Mouse (Mus musculus) hindbrain, embryonic 16.5 days (tissue): Measurements from ENCODE around the gene Tomm70a. TPM values are rescaled to one million over a fixed set of nuclear protein-coding genes. Genes with fewer than 3 reads are reported as not detected.

Experiments
- ATAC-seq: fragments of 200-750 bp; cut with Nextera tagmentation; 2 replicates; pipeline ENCODE4 v1.8.0; 2017; ENCODE audit warnings: moderate TSS enrichment, moderate library complexity
- H3K27ac ChIP-seq: fragments of 300-500 bp; sonication (generic); 2 replicates; pipeline ENCODE4 v1.5.1; 2014; ENCODE audit warnings: low read depth, mild to moderate bottlenecking, control low read depth, low read length, moderate library complexity
- H3K27me3 ChIP-seq: fragments of 300-500 bp; sonication (generic); replicated peaks from 2 replicates; pipeline ENCODE4 v1.6.1; 2014; ENCODE audit warnings: low read length; ENCODE audit not compliant: control insufficient read depth, insufficient read depth
- H3K36me3 ChIP-seq: fragments of 300-500 bp; sonication (generic); 2 replicates; pipeline ENCODE4 v1.6.1; 2014; ENCODE audit warnings: mild to moderate bottlenecking, low read length, moderate library complexity, mixed read lengths; ENCODE audit not compliant: control insufficient read depth, insufficient read depth
- H3K4me1 ChIP-seq: fragments of 300-500 bp; sonication (generic); 2 replicates; pipeline ENCODE4 v1.6.1; 2014; ENCODE audit warnings: low read depth, low read length; ENCODE audit not compliant: control insufficient read depth, insufficient read depth
- H3K4me2 ChIP-seq: fragments of 300-500 bp; sonication (generic); 2 replicates; pipeline ENCODE4 v1.6.1; 2014; ENCODE audit warnings: mild to moderate bottlenecking, low read length, control low read depth, moderate library complexity
- H3K4me3 ChIP-seq: fragments of 300-500 bp; sonication (generic); 2 replicates; pipeline ENCODE4 v1.5.1; 2014; ENCODE audit warnings: mild to moderate bottlenecking, low read length, control low read depth, moderate library complexity
- H3K9ac ChIP-seq: fragments of 300-500 bp; sonication (generic); 2 replicates; pipeline ENCODE4 v1.6.1; 2014; ENCODE audit warnings: low read depth, mild to moderate bottlenecking, control low read depth, low read length, moderate library complexity
- H3K9me3 ChIP-seq: fragments of 300-500 bp; sonication (generic); 2 replicates; pipeline ENCODE4 v1.6.1; 2014; ENCODE audit warnings: mild to moderate bottlenecking, low read length, moderate library complexity; ENCODE audit not compliant: control insufficient read depth
- WGBS: fragments of 180-500 bp; shearing (Covaris S2); extraction: QIAGEN DNeasy Blood & Tissue Kit; methylation state at CpG from one replicate; pipeline ENCODE4 v1.1.7; 2014; 5-methylcytosine and 5-hydroxymethylcytosine counted together
- polyA plus RNA-seq: library from polyadenylated mRNA; unstranded; fragments of >200 nt; fragmentation: Nextera tagmentation; extraction: Ambion mirVana; gene quantifications from 2 replicates; pipeline ENCODE4 v1.2.1, GENCODE M21; 2015

The Tomm70a gene
- polyA plus RNA-seq, 1 experiment from 2014 or later = 56.5 TPM

DNA sequence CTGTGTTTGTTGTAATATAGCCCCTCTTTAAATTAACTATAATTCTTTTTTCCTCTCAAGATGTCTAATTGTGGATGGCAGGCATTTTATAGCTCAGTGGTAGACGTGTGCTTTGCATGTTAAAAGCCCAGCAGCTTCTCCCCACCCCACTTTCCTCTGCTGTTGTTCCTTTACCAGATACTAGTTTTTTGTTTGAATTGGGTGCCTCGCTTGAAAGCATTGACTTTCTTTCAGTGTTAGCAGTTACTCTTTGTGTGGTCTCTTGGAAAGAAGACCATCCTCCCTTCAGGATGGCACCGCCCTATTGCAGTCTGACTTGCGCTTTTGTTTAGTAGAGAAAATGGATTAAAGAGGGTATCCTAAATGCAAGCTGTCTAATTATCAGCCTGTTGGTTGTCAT is 10.0 kb downstream of the Tomm70a start:
- 39% methylated on average over 4 of the region's 4 CpGs for WGBS
- H3K27me3 ChIP-seq = no peaks in the 10 kb centered on the region
- no peak overlapping the region for H3K4me2 ChIP-seq
- H3K4me1 ChIP-seq = peaks cover 5% of the 10 kb centered on the region; the same call in 1 of the 2 replicates
- no peak overlapping the region for H3K9ac ChIP-seq
- H3K4me3 ChIP-seq = no peak overlapping the region
- H3K27ac ChIP-seq = no peak overlapping the region
- H3K9me3 ChIP-seq = no peaks in the 10 kb centered on the region
- H3K36me3 ChIP-seq = 0 out of 2 replicates have a peak, but pooled peaks cover 3% of the 10 kb centered on the region
- peak; percentile 56; the same call in 1 of the 2 replicates for ATAC-seq

DNA sequence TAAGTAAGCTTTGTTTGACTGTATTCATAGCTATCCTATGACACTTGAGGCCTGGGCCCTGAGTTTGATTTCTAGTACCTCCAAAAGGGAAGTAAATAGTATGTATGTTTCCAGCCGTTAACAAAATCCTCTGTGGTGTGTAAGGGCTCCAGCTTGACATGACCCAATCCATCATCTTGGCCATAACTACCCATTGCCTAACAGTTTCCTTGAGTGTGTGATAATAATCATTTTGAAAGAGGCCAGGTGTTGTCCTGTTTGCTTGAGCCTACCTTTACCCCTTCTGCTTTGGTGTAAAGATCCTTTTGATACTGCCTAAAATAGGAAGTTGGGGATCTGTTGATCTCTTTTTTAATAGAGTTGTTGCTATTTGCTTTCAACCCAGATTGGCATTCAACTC is 10.8 kb downstream of the Tomm70a start:
- no peak overlapping the region for H3K27ac ChIP-seq
- no peaks in the 10 kb centered on the region for H3K27me3 ChIP-seq
- WGBS = 91% methylated on average over 1 of the region's 1 CpGs
- no peak overlapping the region for H3K4me3 ChIP-seq
- peaks cover 5% of the 10 kb centered on the region; the same call in 1 of the 2 replicates for H3K4me1 ChIP-seq
- no peak for ATAC-seq
- H3K9ac ChIP-seq = no peak overlapping the region
- H3K4me2 ChIP-seq = no peak overlapping the region
- peaks cover 6% of the 10 kb centered on the region; the same call in 1 of the 2 replicates for H3K36me3 ChIP-seq
- no peaks in the 10 kb centered on the region for H3K9me3 ChIP-seq

DNA sequence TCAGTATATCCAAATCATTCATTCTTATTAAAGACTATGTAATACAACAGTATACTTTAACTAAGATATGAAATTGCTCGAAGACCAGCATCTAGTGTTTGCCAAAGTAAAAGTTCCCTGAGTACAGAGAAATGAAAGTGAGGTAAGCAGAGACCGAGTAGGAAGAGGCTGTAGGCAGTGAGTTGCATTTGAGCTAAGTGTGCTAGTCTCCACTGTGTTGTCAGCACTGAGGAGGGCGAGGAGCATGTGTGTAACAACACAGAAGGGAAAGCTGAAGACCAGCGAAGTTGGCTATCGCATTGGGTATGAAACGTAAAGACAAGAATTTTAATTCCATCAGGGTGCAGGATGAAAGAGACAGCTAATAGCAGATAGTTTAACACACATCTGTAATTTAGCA is 12.1 kb downstream of the Tomm70a start:
- ATAC-seq = no peak
- H3K36me3 ChIP-seq = peaks cover 9% of the 10 kb centered on the region; the same call in 1 of the 2 replicates
- H3K27me3 ChIP-seq = no peaks in the 10 kb centered on the region
- no peak overlapping the region for H3K4me2 ChIP-seq
- H3K4me3 ChIP-seq = no peak overlapping the region
- H3K4me1 ChIP-seq = peaks cover 5% of the 10 kb centered on the region; the same call in 1 of the 2 replicates
- no peak overlapping the region for H3K9ac ChIP-seq
- no peaks in the 10 kb centered on the region for H3K9me3 ChIP-seq
- 97% methylated on average over 6 of the region's 6 CpGs for WGBS
- no peak overlapping the region for H3K27ac ChIP-seq

DNA sequence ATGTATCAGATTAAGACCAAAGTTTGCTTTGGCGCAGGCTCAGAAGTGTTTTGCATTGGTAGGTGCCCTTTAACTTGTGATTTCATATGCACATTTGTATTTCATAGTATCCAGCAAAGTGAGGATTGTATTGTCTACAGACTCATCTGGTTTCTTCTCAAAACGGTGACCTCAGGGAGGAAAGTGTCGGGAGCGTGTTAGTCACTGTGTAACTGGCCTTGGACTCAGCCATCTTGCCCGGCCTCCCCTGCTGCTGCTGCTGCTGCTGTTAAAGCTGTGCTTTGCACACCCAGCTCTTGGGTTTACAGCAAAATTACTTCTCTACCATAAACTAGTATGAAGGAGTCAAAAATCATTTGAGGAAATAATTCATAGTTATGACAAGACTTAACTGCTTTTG is 23.2 kb downstream of the Tomm70a start:
- Histone ChIP-seq H3K36me3 (peaks cover 22% of the 10 kb centered on the region), H3K9ac (no peak overlapping the region), H3K4me2 (no peak overlapping the region), H3K4me1 (no peaks in the 10 kb centered on the region), H3K4me3 (no peak overlapping the region), H3K27ac (no peak overlapping the region), H3K9me3 (no peaks in the 10 kb centered on the region), H3K27me3 (no peaks in the 10 kb centered on the region)
- WGBS = 95% methylated on average over 5 of the region's 5 CpGs
- ATAC-seq = no peak

DNA sequence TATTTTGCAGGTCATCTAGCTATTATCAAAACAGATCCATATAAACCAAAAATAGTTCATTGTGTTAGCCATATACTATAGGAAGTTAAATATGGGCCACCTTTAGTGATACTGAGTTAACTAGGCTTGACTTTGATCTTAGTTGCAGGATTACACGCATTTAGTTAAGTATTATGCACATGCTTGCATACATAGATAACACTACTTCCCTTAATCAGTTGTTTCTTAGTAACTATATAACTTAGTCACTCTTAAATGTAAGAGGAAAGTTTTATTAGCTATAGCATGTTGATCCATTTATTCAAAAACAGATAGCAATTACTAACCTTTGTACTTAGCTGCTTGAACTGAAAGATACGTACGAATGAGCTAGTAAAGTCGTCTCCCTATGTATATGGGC is 29.9 kb downstream of the Tomm70a start:
- H3K27ac ChIP-seq = no peak overlapping the region
- no peaks in the 10 kb centered on the region for H3K9me3 ChIP-seq
- no peak overlapping the region for H3K4me2 ChIP-seq
- no peaks in the 10 kb centered on the region for H3K27me3 ChIP-seq
- no peak overlapping the region for H3K4me3 ChIP-seq
- no peaks in the 10 kb centered on the region for H3K4me1 ChIP-seq
- no peak for ATAC-seq
- H3K36me3 ChIP-seq = peaks cover 32% of the 10 kb centered on the region
- no peak overlapping the region for H3K9ac ChIP-seq
- 96% methylated on average over 4 of the region's 4 CpGs for WGBS

DNA sequence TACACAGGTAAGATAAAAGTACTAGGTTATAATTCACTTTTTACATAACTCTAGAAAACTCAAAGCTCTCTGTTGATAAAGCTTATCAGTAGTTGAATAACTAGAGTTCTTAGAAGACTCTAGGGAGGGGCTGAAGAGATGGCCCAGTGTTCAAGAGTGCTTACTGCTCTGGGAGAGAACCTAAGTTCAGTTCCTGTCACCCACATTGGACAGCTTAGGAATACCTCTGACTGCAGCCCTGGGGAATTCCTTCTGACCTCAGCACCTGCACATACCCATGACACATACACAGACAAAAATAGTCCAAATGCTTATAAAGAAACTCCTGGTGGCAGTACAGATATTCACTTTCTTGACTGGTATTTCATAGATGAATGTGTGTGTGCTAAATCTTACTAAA is 34.4 kb downstream of the Tomm70a start:
- no peaks in the 10 kb centered on the region for H3K27me3 ChIP-seq
- no peak overlapping the region for H3K4me2 ChIP-seq
- no peak overlapping the region for H3K27ac ChIP-seq
- no peaks in the 10 kb centered on the region for H3K4me1 ChIP-seq
- H3K9me3 ChIP-seq = no peaks in the 10 kb centered on the region
- peaks cover 27% of the 10 kb centered on the region for H3K36me3 ChIP-seq
- no peak for ATAC-seq
- no peak overlapping the region for H3K9ac ChIP-seq
- no peak overlapping the region for H3K4me3 ChIP-seq

DNA sequence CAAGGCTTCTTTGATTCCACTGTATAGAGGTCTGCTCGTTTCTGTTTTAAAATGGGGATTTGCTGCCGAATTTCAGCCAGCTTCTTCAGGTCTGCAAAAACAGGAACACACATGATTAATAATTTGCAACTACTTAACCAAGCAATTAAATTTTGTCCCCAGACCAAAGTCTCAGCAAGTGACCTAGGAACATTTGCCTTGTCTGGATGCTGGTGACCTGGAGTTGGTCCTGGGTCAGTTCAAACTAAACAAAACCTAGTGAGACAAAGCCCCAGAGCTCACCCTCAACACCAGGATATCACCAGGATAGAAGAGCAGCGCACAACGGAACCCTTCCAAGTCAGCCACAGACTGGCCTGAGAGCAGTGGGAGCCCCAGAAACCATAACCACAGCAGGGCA is 35.6 kb downstream of the Tomm70a start:
- no peak overlapping the region for H3K9ac ChIP-seq
- no peak overlapping the region for H3K4me3 ChIP-seq
- H3K27ac ChIP-seq = no peak overlapping the region
- H3K4me2 ChIP-seq = no peak overlapping the region
- no peaks in the 10 kb centered on the region for H3K27me3 ChIP-seq
- no peak for ATAC-seq
- H3K4me1 ChIP-seq = no peaks in the 10 kb centered on the region
- no peaks in the 10 kb centered on the region for H3K9me3 ChIP-seq
- peaks cover 25% of the 10 kb centered on the region for H3K36me3 ChIP-seq
- 94% methylated on average over 4 of the region's 4 CpGs for WGBS

DNA sequence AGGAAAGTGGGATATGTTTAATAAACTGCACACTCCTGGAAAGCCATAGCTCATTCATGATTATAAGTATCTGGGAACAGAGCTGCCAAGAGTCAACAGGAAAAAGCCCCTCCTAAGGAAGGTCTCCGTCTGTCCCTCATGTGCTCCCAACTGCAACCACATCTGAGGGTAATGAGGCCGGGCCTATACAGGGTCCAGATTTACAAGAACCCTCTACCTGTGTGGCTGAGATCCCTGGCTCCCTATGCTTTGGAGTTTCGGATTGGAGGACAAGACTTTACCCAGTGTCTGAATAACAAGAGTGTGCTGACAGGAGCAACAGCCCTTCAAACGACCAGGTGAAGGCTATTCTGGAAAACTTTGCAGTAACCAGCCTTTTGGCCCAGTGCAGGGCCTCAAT is 36.2 kb downstream of the Tomm70a start:
- Histone ChIP-seq H3K9me3 (no peaks in the 10 kb centered on the region), H3K9ac (no peak overlapping the region), H3K27ac (no peak overlapping the region), H3K4me3 (no peak overlapping the region), H3K36me3 (peaks cover 20% of the 10 kb centered on the region), H3K27me3 (no peaks in the 10 kb centered on the region), H3K4me2 (no peak overlapping the region), H3K4me1 (no peaks in the 10 kb centered on the region)
- 82% methylated on average over 4 of the region's 4 CpGs for WGBS
- ATAC-seq = no peak

DNA sequence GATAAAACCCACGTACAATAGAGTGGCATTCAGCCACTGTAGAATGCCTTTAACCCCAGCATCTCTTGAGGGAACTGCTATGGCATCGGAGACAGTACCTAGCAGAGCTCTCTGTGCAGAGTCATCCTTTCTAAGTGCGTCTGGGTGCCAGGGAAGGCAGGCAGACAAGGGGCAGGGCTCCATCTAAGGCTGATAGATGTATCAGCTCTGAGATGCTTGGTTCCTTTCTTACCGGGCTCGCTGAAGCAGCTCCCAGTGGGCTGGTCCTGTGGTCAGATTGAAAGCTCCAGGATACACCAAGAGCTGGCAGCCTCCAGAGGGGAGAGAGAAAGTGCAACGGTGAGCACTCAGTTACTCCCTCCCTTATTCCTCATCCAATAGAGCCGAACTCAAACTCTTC is 38.3 kb downstream of the Tomm70a start:
- Histone ChIP-seq H3K4me1 (no peaks in the 10 kb centered on the region), H3K4me3 (no peak overlapping the region), H3K36me3 (peaks cover 14% of the 10 kb centered on the region), H3K27me3 (no peaks in the 10 kb centered on the region), H3K4me2 (no peak overlapping the region), H3K9me3 (no peaks in the 10 kb centered on the region), H3K9ac (no peak overlapping the region), H3K27ac (no peak overlapping the region)
- 65% methylated on average over 7 of the region's 7 CpGs for WGBS
- ATAC-seq = no peak

DNA sequence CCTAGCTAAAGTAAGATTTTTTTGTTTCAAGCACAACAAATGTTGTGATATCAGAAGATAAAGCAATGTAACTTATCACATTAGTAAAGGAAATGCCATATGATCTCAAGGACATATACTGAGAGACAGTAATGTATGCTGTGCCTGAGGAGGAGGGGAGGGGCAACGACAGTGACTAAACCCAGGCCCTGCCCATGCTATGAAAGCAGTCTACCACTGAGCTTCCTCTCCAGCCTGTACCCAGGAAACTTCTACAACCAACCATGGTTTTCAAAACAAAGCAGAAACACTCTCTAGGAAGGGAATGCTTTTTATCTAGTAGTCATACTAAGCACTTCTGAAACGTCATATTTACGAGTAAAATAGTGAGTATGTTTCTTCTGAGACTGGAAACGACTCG is 41.3 kb downstream of the Tomm70a start:
- Histone ChIP-seq H3K4me2 (no peak overlapping the region), H3K9me3 (no peaks in the 10 kb centered on the region), H3K27ac (no peak overlapping the region), H3K4me3 (no peak overlapping the region), H3K27me3 (no peaks in the 10 kb centered on the region), H3K36me3 (peaks cover 4% of the 10 kb centered on the region; the same call in 1 of the 2 replicates), H3K4me1 (no peaks in the 10 kb centered on the region), H3K9ac (no peak overlapping the region)
- no peak for ATAC-seq
- WGBS = 93% methylated on average over 5 of the region's 5 CpGs
